Mouse (Mus musculus) left cerebral cortex, postnatal 36 days (tissue): Measurements from ENCODE around the gene Foxk1. TPM values are rescaled to one million over a fixed set of nuclear protein-coding genes. Genes with fewer than 3 reads are reported as not detected.

Experiments used
- DNase-seq, 2 experiments: peaks; one replicate each; pipeline ENCODE4 v3.0.0; 2021 to 2022; ENCODE audit warnings: low spot score in 2 of 2, mixed read lengths in 1 of 2
- intact Hi-C: fragments of 180-260 bp; cut with DNase I; formaldehyde crosslinking; loops from one replicate; pipeline ENCODE4 v1.15.1; 2025
- total RNA-seq, 2 experiments: library from RNA; stranded (reverse); gene quantifications; 2 replicates each; pipeline ENCODE4 v1.2.3; 2021

The Foxk1 gene
- total RNA-seq, 2 experiments from 2014 or later = 42.4 to 42.5 TPM

- peak; percentile 50 to 68 for DNase-seq
- intact Hi-C loops = loop anchor here (10.0 kb wide), 1 partner anchor 1596 kb away; no protein-coding TSS in a partner anchor
Observed at GRCm38 (mm10) chr5:142440451-142441147, 39.3 kb downstream of the Foxk1 start.

GRCm38 (mm10) chr5:142441332-142442044, 40.2 kb downstream of the Foxk1 start:
- intact Hi-C loops = loop anchor here (10.0 kb wide), 1 partner anchor 1597 kb away; no protein-coding TSS in a partner anchor
- no peak for DNase-seq

GRCm38 (mm10) chr5:142442045-142442440, 40.7 kb downstream of the Foxk1 start:
- intact Hi-C loops = loop anchor here (10.0 kb wide), 1 partner anchor 1597 kb away; no protein-coding TSS in a partner anchor
- DNase-seq = no peak

- intact Hi-C loops = loop anchor here (10.0 kb wide), 1 partner anchor 1599 kb away; no protein-coding TSS in a partner anchor
- no peak for DNase-seq
Observed at GRCm38 (mm10) chr5:142443514-142443913, 42.2 kb downstream of the Foxk1 start.

GRCm38 (mm10) chr5:142443994-142444393, 42.7 kb downstream of the Foxk1 start:
- intact Hi-C loops = loop anchor here (10.0 kb wide), 1 partner anchor 1599 kb away; no protein-coding TSS in a partner anchor
- no peak for DNase-seq

- intact Hi-C loops = loop anchor here (1.0 to 10.0 kb wide), 2 partner anchors 43 to 1600 kb away; no protein-coding TSS in a partner anchor
- DNase-seq = no peak
Observed at GRCm38 (mm10) chr5:142444791-142445531, 43.7 kb downstream of the Foxk1 start.

- intact Hi-C loops = loop anchor here (1.0 to 10.0 kb wide), 2 partner anchors 43 to 1601 kb away; no protein-coding TSS in a partner anchor
Observed at GRCm38 (mm10) chr5:142445709-142446108, 44.4 kb downstream of the Foxk1 start.

GRCm38 (mm10) chr5:142448076-142448475, 46.8 kb downstream of the Foxk1 start:
- DNase-seq = peak; percentile 84 to 89
- intact Hi-C loops = loop anchor here (2.0 to 10.0 kb wide), 2 partner anchors 81 to 1603 kb away; no protein-coding TSS in a partner anchor

More at GRCm38 (mm10) chr5:142445709-142446108, 44.4 kb downstream of the Foxk1 start:
- no peak for DNase-seq

GRCm38 (mm10) chr5:142448623-142449022, 47.3 kb downstream of the Foxk1 start:
- DNase-seq = no peak
- intact Hi-C loops = loop anchor here (2.0 to 10.0 kb wide), 2 partner anchors 82 to 1604 kb away; no protein-coding TSS in a partner anchor

- intact Hi-C loops = no loop called here
- no peak for DNase-seq
Observed at GRCm38 (mm10) chr5:142450846-142451245, 49.5 kb downstream of the Foxk1 start.

- no peak for DNase-seq
- intact Hi-C loops = no loop called here
Observed at GRCm38 (mm10) chr5:142451759-142452158, 50.5 kb downstream of the Foxk1 start.

GRCm38 (mm10) chr5:142453742-142454141, 52.4 kb downstream of the Foxk1 start:
- no peak for DNase-seq
- intact Hi-C loops = no loop called here

- intact Hi-C loops = no loop called here
- DNase-seq = no peak
Observed at GRCm38 (mm10) chr5:142456318-142456717, 55.0 kb downstream of the Foxk1 start.

GRCm38 (mm10) chr5:142457345-142457744, 56.0 kb downstream of the Foxk1 start:
- DNase-seq = peak in 1 of 2 experiments; percentile 55
- intact Hi-C loops = no loop called here

GRCm38 (mm10) chr5:142458791-142459557, 57.7 kb downstream of the Foxk1 start:
- no peak for DNase-seq
- intact Hi-C loops = no loop called here

- no peak for DNase-seq
- intact Hi-C loops = no loop called here
Observed at GRCm38 (mm10) chr5:142459834-142460233, 58.5 kb downstream of the Foxk1 start.

- intact Hi-C loops = no loop called here
- DNase-seq = no peak
Observed at GRCm38 (mm10) chr5:142461942-142462640, 60.8 kb downstream of the Foxk1 start.

GRCm38 (mm10) chr5:142462641-142462948, 61.3 kb downstream of the Foxk1 start:
- intact Hi-C loops = no loop called here
- no peak for DNase-seq
